Mouse (Mus musculus): ENCODE data around the gene Dstn.

Gene Dstn

DNA sequence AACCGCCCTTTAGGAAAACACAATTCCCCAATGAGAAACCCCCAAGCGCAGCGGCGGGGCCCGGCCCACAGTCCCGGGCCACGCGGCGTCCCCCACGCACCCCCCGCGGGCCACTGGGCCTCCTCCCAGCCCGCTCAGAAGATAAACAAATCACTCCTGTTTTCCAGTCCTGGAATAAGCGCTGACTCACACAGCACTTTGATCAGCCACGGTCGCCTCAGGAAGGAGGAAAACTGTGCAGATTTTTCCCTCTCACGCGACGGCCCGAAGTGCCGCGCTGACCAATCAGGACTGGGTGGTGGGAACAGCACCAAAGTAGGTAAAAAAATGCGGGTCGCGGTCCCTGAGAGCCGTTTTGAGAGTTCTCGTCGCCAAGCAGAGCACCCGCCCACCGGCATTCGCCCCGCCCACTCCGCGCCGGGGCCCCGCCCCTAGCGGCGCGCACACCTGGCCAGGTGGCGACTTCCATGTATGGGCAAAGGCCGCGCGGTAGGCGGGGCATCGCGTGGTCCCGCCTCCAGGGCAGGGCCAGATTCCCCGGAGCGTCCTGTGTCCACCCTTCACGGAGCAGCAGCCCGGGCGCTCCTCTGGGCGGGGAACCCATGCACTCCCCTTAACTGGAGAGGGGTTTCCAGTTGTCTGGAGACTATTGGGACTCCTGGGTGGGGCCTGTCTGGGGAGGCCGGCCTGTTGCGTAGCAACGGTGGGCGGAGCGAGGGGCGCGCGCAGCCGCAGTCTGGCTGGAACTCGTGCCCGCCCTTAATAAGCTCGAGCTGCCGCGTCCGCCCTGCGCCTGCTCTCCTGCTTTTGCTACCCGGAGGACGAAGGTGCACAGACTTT lies at the start of gene Dstn:
Gene Dstn, plus strand, starts transcription at position 561 of the 840 bp plus-strand sequence.
- peak; percentile 98 for DNase-seq (ENCODE audit: low spot score)

- DNase-seq (ENCODE audit: low spot score) = peak; percentile 84
These were observed 47.8 kb upstream of the Dstn start for GRCm38 (mm10) chr2:143867326-143867725.

GRCm38 (mm10) chr2:143870936-143871688 lies 44.0 kb upstream of the Dstn start:
- no peak for DNase-seq (ENCODE audit: low spot score)

DNA sequence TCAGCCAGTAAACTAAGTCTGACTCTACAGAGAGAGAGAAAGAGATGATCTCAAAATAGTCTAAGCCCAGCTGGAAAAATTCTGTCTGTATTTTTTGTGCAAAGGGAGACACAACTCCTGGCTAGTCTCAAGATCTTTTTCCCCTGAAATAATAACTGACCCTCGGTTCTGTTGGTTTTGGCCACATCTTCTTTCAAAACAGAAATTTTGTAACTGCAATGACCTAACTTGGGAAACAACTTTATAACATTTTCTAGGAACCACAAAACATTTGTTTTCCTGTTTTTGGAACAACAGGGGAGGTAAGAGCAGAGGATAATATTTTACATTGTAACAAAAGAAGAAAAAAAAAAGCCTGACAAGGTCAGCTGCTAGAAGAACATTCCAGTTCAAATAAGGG lies 39.1 kb upstream of the Dstn start:
- DNase-seq (ENCODE audit: low spot score) = no peak

DNA sequence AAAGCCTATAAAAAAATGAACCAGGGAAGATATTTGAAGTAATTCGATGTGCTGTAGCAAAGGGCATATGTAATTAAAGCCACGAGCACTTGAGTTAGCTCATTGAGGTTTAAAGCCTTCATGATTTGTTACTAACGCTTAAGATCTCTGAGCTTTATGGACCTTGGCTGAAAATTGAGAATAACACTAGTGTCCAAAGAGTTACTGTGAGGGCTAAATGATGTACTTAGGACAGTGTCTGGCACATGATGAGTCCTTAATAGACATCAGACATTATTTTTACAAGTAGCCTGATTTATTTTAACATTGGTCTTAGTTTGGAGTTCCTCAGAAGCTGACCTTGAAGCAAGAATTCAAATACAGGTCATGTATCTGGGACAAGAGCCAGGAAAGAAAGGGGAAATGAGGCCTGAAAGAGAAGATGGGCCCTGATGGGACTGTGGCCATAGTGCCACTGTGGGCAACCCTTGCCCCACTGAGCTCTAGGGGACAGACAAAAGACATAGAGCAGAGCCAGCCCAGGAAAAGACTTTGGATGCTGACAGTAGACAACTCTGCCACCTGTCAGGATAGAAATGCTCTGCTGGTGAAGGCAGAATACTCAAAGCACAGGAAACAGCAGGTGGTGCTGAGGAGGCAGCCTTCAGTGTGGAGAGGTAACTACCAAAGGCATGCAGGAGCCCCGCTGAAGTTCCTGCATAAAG lies 38.0 kb upstream of the Dstn start:
- no peak for DNase-seq (ENCODE audit: low spot score)

- DNase-seq (ENCODE audit: low spot score) = no peak
These were observed 35.8 kb upstream of the Dstn start for GRCm38 (mm10) chr2:143879311-143879710.

DNA sequence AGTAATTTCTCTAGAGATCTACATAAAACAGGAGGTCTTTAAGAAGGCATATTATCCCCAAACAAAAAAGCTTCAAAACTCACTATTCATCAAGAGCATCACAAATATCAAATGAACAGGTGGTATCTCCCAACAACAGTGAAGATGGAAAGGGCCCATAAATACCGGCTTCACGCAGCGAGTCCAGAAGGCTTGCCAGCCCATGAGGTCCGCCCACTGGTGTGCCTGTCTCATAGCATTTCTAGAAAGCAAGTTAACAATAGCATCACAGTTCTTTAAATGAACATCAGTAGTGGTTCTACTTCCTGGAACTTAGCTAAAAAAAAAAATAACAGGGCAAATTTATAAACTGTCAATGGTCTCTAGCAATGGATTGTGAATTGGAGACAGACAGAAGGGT lies 33.1 kb upstream of the Dstn start:
- no peak for DNase-seq (ENCODE audit: low spot score)

DNA sequence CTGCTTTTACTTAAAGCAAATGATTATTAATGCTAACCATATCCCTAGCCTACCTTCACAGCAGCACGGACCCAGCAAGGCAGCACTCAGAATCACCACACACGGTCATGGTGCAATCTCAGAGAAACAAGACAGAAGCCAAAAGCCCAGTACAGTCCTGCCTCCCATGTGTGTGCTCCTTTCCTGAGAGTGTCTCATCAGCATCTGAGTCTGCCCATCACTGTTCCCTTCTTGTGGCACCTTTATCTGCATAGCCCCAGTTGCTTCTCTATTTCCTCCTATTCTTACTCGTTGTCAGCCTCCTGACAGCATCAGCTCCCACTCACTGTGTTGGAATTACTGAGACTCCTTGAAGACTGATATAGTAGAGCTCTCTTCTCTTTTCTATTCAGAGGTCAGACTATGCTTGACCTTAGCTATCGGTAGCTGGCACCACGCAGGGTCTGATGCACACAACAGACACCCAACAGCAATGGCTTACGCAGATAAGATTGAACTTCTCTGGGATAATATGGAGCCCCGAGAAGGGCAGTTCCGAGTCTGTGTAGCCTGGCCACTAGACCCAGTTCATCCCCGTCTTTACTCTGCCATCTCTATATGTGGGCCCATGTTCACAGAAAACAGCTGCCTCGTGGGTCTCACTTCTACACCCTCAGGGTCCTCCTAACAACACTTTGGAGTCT lies 32.4 kb upstream of the Dstn start:
- no peak for DNase-seq (ENCODE audit: low spot score)

GRCm38 (mm10) chr2:143889131-143889859 lies 25.8 kb upstream of the Dstn start:
- no peak for DNase-seq (ENCODE audit: low spot score)

DNA sequence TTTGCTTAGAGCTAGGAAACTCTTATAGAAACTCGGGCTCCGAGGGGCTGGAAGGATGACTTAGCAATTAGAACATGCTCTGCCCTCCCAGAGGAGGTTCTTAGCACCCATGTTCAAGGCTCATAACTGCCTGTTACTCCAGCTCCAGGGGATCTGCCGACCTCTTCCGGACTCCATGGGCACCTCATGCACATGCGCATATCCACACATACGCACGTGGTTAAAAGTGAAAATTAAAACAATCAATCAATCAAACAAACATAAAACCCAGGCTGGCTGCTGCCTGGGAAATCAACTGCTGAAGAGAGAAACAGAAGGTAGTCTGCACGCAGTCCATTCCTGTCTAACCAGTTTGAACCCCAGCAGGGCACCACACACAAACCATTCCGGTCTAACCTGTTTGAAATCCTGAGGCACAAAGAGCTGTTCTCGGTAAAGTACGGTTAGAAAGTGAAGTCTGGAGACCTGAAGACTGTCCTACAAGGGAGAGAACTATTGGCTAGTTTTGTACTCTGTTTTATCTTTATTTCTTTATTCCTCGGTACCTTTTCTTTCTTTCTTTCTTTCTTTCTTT lies 25.2 kb upstream of the Dstn start:
- DNase-seq (ENCODE audit: low spot score) = no peak

GRCm38 (mm10) chr2:143891302-143892048 lies 23.6 kb upstream of the Dstn start:
- no peak for DNase-seq (ENCODE audit: low spot score)

GRCm38 (mm10) chr2:143899470-143900220 lies 15.5 kb upstream of the Dstn start:
- no peak for DNase-seq (ENCODE audit: low spot score)

- DNase-seq (ENCODE audit: low spot score) = no peak
These were observed 14.2 kb upstream of the Dstn start for GRCm38 (mm10) chr2:143900821-143901351.

GRCm38 (mm10) chr2:143903376-143904045 lies 11.6 kb upstream of the Dstn start:
- no peak for DNase-seq (ENCODE audit: low spot score)

DNA sequence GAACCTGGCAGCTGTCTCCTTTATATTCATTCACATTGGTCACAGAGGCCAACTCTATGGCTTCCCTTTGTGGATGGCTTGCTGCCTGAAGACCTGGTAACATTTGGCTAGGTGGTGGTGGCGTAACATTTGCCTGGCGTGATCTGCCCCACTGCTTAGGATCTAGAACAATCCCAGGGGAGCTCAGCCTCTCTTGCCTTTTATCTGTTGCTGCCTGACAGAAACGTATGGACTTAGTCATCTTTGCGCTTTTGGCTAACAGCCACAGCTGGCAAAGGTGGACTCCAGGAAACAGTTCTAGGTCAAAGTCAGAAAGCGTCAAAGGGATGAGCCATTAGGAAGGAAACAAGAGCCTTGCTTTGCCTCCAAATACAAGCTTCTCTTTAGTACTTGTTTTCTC lies 10.2 kb upstream of the Dstn start:
- no peak for DNase-seq (ENCODE audit: low spot score)

DNA sequence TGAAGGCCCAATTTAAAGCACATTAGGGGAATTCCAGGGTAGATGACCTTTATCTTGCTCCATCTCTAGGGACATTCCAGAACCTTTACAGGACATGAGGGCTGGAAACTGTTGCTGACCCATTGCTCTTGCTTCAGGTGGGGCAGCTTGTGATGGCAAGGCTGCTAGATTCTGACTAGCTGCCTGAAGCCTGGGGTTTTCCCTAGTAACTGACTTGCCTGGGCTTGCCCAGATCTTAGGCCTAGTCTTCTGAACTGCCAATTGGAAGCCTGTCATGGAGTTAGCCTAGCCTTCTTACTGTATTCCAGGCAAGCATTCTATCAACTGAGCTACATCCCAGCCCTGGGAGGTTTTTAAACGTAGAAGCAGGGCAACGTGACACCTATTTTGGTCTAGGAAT lies 5.9 kb upstream of the Dstn start:
- DNase-seq (ENCODE audit: low spot score) = no peak

DNA sequence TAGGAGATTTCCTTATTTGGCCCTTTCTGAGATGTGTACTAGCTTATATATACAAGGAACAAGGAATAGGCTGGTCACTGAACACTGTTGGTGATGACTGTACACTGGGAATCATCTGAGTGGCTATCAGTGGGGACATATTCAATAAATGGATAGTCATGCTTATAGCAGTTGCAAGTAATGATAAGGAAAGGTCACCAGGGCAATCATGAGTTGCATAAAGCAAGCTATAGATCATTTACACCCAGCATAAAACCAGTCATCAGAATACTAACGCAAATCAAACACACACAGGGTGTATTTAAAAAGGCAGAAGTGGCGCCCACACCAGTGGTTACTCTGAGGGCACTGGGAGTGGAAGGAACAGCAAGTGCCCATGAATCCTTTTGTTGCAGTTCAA lies 2.9 kb upstream of the Dstn start:
- DNase-seq (ENCODE audit: low spot score) = no peak

DNA sequence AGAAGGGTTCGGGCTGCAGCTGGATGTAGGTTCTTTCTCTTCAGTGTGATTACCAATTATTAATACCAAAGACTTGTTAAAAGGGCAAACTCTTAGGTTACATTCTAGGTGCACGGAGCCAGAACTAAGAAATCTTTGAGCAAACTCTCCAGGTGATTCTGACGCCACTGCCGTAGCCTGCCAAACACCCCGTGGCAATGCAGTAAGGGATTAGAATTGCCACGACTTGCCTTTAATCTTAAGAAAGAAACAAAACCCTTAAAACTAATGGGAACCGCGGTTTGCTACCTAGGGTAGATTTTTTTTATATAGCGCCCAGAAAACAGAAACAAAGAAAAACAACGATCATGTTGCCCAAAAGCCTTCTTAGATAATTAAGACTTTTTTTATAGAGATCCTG lies 899 bp upstream of the Dstn start:
- no peak for DNase-seq (ENCODE audit: low spot score)

GRCm38 (mm10) chr2:143915600-143916135 lies 548 bp downstream of the Dstn start:
- DNase-seq (ENCODE audit: low spot score) = no peak
